Mouse (Mus musculus) left cerebral cortex, adult 11 months (tissue): Measurements from ENCODE around the gene Myh2.
A peak's percentile ranks its signal among the peaks of the same experiment; 100 is the strongest.

Source experiments
- DNase-seq: peaks from one replicate; pipeline ENCODE4 v3.0.0; 2022; ENCODE audit warnings: low spot score

Gene Myh2

GRCm38 (mm10) chr11:67170727-67171126 lies at the start of gene Myh2:
Gene Myh2 (plus strand): TSS chr11:67171027.
- no peak for DNase-seq

GRCm38 (mm10) chr11:67124943-67125342 lies 45.9 kb upstream of the Myh2 start:
- no peak for DNase-seq

- peak; percentile 69 for DNase-seq
These were observed 45.5 kb upstream of the Myh2 start for GRCm38 (mm10) chr11:67125361-67125760.

GRCm38 (mm10) chr11:67133526-67133925 lies 37.3 kb upstream of the Myh2 start:
- no peak for DNase-seq

- DNase-seq = no peak
These were observed 36.2 kb upstream of the Myh2 start for GRCm38 (mm10) chr11:67134654-67135053.

- no peak for DNase-seq
These were observed 35.3 kb upstream of the Myh2 start for GRCm38 (mm10) chr11:67135532-67135931.

- DNase-seq = no peak
These were observed 31.3 kb upstream of the Myh2 start for GRCm38 (mm10) chr11:67139556-67139955.

- DNase-seq = no peak
These were observed 30.7 kb upstream of the Myh2 start for GRCm38 (mm10) chr11:67140175-67140574.

GRCm38 (mm10) chr11:67141031-67141430 lies 29.8 kb upstream of the Myh2 start:
- DNase-seq = no peak

- DNase-seq = no peak
These were observed 28.8 kb upstream of the Myh2 start for GRCm38 (mm10) chr11:67142047-67142446.

- DNase-seq = no peak
These were observed 27.8 kb upstream of the Myh2 start for GRCm38 (mm10) chr11:67143065-67143464.

GRCm38 (mm10) chr11:67143863-67144498 lies 26.8 kb upstream of the Myh2 start:
- DNase-seq = no peak

- DNase-seq = no peak
These were observed 26.1 kb upstream of the Myh2 start for GRCm38 (mm10) chr11:67144559-67145265.

GRCm38 (mm10) chr11:67145482-67146408 lies 25.1 kb upstream of the Myh2 start:
- no peak for DNase-seq

GRCm38 (mm10) chr11:67146409-67147282 lies 24.2 kb upstream of the Myh2 start:
- no peak for DNase-seq

- no peak for DNase-seq
These were observed 23.4 kb upstream of the Myh2 start for GRCm38 (mm10) chr11:67147283-67147921.

GRCm38 (mm10) chr11:67148286-67149012 lies 22.4 kb upstream of the Myh2 start:
- DNase-seq = no peak

GRCm38 (mm10) chr11:67150237-67150636 lies 20.6 kb upstream of the Myh2 start:
- no peak for DNase-seq

GRCm38 (mm10) chr11:67151159-67151558 lies 19.7 kb upstream of the Myh2 start:
- no peak for DNase-seq
